Mouse (Mus musculus): Measurements from ENCODE around the gene Tnnt3. TPM values are rescaled to one million over a fixed set of nuclear protein-coding genes. Genes with fewer than 3 reads are reported as not detected.

Gene Tnnt3
- polyA plus RNA-seq, 1 experiment from 2014 or later: 1.7 TPM

GRCm38 (mm10) chr7:142564955-142565643 lies 66.5 kb downstream of the Tnnt3 start:
- WGBS: 51% methylated on average over 11 of the region's 11 CpGs
- Histone ChIP-seq H3K4me3 (ENCODE audit: low read depth, low read length) (no peak overlapping the region), H3K4me1 (replicated peaks; ENCODE audit: control insufficient read depth, insufficient read depth, low read length) (peaks cover 6% of the 10 kb centered on the region), H3K36me3 (ENCODE audit: control insufficient read depth, insufficient read depth, low read length) (no peaks in the 10 kb centered on the region), H3K27ac (ENCODE audit: low read depth, low read length) (no peak overlapping the region), H3K9me3 (ENCODE audit: control insufficient read depth, low read length) (no peaks in the 10 kb centered on the region), H3K9ac (ENCODE audit: low read depth, low read length) (no peak overlapping the region), H3K4me2 (replicated peaks; ENCODE audit: low read depth, low read length) (no peak overlapping the region), H3K27me3 (ENCODE audit: control insufficient read depth, insufficient read depth, low read length) (no peaks in the 10 kb centered on the region)
- no peak for ATAC-seq (ENCODE audit: low FRiP score)
- DNase-seq (ENCODE audit: low spot score): no peak

Other genes with a start within 250 kb of the Tnnt3 start
- not detected in 2 replicates for gene Gm2431, start 240.5 kb upstream of the Tnnt3 start, polyA plus RNA-seq (2014; fragmentation: Nextera tagmentation; extraction: Ambion mirVana)
- not detected in 2 replicates for gene Gm4559, start 224.5 kb upstream of the Tnnt3 start, polyA plus RNA-seq (2014; fragmentation: Nextera tagmentation; extraction: Ambion mirVana)
- gene Krtap5-1, start 201.7 kb upstream of the Tnnt3 start, polyA plus RNA-seq (2014; fragmentation: Nextera tagmentation; extraction: Ambion mirVana): not detected in 2 replicates
- not detected in 2 replicates for gene Krtap5-4, start 195.3 kb upstream of the Tnnt3 start, polyA plus RNA-seq (2014; fragmentation: Nextera tagmentation; extraction: Ambion mirVana)
- 0.39 and 0.47 TPM in 2 replicates for gene Ifitm10, start 125.1 kb upstream of the Tnnt3 start, polyA plus RNA-seq (2014; fragmentation: Nextera tagmentation; extraction: Ambion mirVana)
- not detected in 2 replicates for gene Gm49369, start 116.2 kb upstream of the Tnnt3 start, polyA plus RNA-seq (2014; fragmentation: Nextera tagmentation; extraction: Ambion mirVana)
- gene Ctsd, start 110.8 kb upstream of the Tnnt3 start, polyA plus RNA-seq (2014; fragmentation: Nextera tagmentation; extraction: Ambion mirVana): 168 and 200 TPM in 2 replicates
- not detected in 2 replicates for gene Syt8, start 64.0 kb upstream of the Tnnt3 start, polyA plus RNA-seq (2014; fragmentation: Nextera tagmentation; extraction: Ambion mirVana)
- 1.4 and 1.7 TPM in 2 replicates for gene Tnni2, start 57.0 kb upstream of the Tnnt3 start, polyA plus RNA-seq (2014; fragmentation: Nextera tagmentation; extraction: Ambion mirVana)
- gene Lsp1, start 38.0 kb upstream of the Tnnt3 start, polyA plus RNA-seq (2014; fragmentation: Nextera tagmentation; extraction: Ambion mirVana): 16.1 and 18.7 TPM in 2 replicates
- gene Mrpl23, start 33.9 kb downstream of the Tnnt3 start, polyA plus RNA-seq (2014; fragmentation: Nextera tagmentation; extraction: Ambion mirVana): 13.5 and 13.9 TPM in 2 replicates
- 189 and 268 TPM in 2 replicates for gene Igf2, start 168.0 kb downstream of the Tnnt3 start, polyA plus RNA-seq (2014; fragmentation: Nextera tagmentation; extraction: Ambion mirVana)
- not detected in 2 replicates for gene Gm49394, start 171.1 kb downstream of the Tnnt3 start, polyA plus RNA-seq (2014; fragmentation: Nextera tagmentation; extraction: Ambion mirVana)
- gene Ins2, start 244.5 kb downstream of the Tnnt3 start, polyA plus RNA-seq (2014; fragmentation: Nextera tagmentation; extraction: Ambion mirVana): 0.84 TPM in 1 of 2 replicates, not detected in the other